ENCODE assay signal across 23 mouse cellular contexts in genomic region chr6:71390496-71390895, GRCm38 (mm10). TPM values are rescaled to one million over a fixed set of nuclear protein-coding genes. Genes with fewer than 3 reads are reported as not detected.
A peak's percentile ranks its signal among the peaks of the same experiment; 100 is the strongest.
DNase-seq lines count a peak whose midpoint lies in the region.
"Had no signal": no experiment of that assay in that cellular context is flagged by ENCODE, and none has a peak within 500 bp of the region (broad histone marks: within the 10 kb centered on the region; RNA-seq: fewer than 3 reads in every experiment).

No protein-coding gene starts in this region.

- H3K9me3 ChIP-seq in heart, embryonic 10.5 days: no peaks in the 10 kb centered on the region
- H3K9me3 ChIP-seq: forebrain, embryonic 15.5 days; hindbrain, embryonic 10.5 days; limb, embryonic 12.5 days; liver, embryonic 15.5 days; midbrain, embryonic 12.5 days; neural tube, embryonic 12.5 days had no signal

- no peaks in the 10 kb centered on the region for H3K27me3 ChIP-seq in heart, embryonic 10.5 days (ENCODE audit: insufficient read depth, poor library complexity, severe bottlenecking)
- H3K27me3 ChIP-seq: forebrain, embryonic 15.5 days; limb, embryonic 12.5 days; liver, embryonic 15.5 days; midbrain, embryonic 12.5 days; neural tube, embryonic 12.5 days; Patski had no signal

- H3K4me1 ChIP-seq in heart, embryonic 10.5 days: peaks cover 6% of the 10 kb centered on the region; the same call in 1 of the 2 replicates
- H3K4me1 ChIP-seq: forebrain, embryonic 15.5 days; hindbrain, embryonic 10.5 days; limb, embryonic 12.5 days; liver, embryonic 15.5 days; midbrain, embryonic 12.5 days; neural tube, embryonic 12.5 days had no signal

- H3K36me3 ChIP-seq in heart, embryonic 10.5 days: peaks cover 28% of the 10 kb centered on the region; the same call in 1 of the 2 replicates

- no peak overlapping the region for H3K4me3 ChIP-seq in heart, embryonic 10.5 days
- H3K4me3 ChIP-seq: forebrain, embryonic 15.5 days; hindbrain, embryonic 10.5 days; limb, embryonic 12.5 days; liver, embryonic 15.5 days; midbrain, embryonic 12.5 days; neural tube, embryonic 12.5 days had no signal

- WGBS in heart, embryonic 10.5 days: 91% methylated on average over 2 of the region's 2 CpGs

- H3K27ac ChIP-seq in heart, embryonic 10.5 days: no peak overlapping the region
- H3K27ac ChIP-seq: forebrain, embryonic 15.5 days; hindbrain, embryonic 10.5 days; limb, embryonic 12.5 days; liver, embryonic 15.5 days; midbrain, embryonic 12.5 days; neural tube, embryonic 12.5 days had no signal

- peak; percentile 21 for DNase-seq in heart, adult 11 months
- no peak for DNase-seq in heart, embryonic 10.5 days (ENCODE audit: low spot score)
- DNase-seq in kidney, postnatal 36 days: peak; percentile 27 to 30
- DNase-seq in kidney, adult 8-10 months: no peak
- DNase-seq in cerebellum, adult 11-12 months: peak; percentile 85
- DNase-seq in cerebellum, postnatal 14 days: peak; percentile 75 to 81
- no peak for DNase-seq in embryo, embryonic 10 days (ENCODE audit: low spot score)
- no peak for DNase-seq in adrenal gland, postnatal 25 days
- DNase-seq: adrenal gland, adult 8-10 months; embryo, embryonic 11 days; gastrocnemius, postnatal 36 days; kidney, postnatal 4 days; thymus, postnatal 36 days had no signal

RNA-seq across cellular contexts. Expression of gene Cd8a, which starts 17.3 kb away (rescaled TPM):
- polyA plus RNA-seq in heart, embryonic 10.5 days (2016; fragmentation: Nextera tagmentation; extraction: Ambion mirVana): 0.11 TPM in 1 of 2 replicates, not detected in the other
- total RNA-seq in adrenal gland, postnatal 25 days (2021): 0.27 TPM in 1 of 2 replicates, not detected in the other
- total RNA-seq: layer of hippocampus, postnatal 10 days had no signal
- polyA plus RNA-seq: embryonic facial prominence, embryonic 14.5 days; forebrain, embryonic 15.5 days; hindbrain, embryonic 10.5 days; intestine, embryonic 14.5 days; liver, embryonic 15.5 days; midbrain, embryonic 12.5 days; neural tube, embryonic 12.5 days; Patski had no signal

RNA-seq across cellular contexts. Expression of gene Rmnd5a, which starts 49.9 kb away (rescaled TPM):
- polyA plus RNA-seq in heart, embryonic 10.5 days (2016; fragmentation: Nextera tagmentation; extraction: Ambion mirVana): 9.7 and 11.4 TPM in 2 replicates
- 91.9 and 102 TPM in 2 replicates for total RNA-seq in adrenal gland, postnatal 25 days (2021)

Comparison
In these comparisons a context has a peak if more than half of its experiments do, and no peak if none do; other contexts are left out.
1. DNase-seq: peak in heart, adult 11 months (single experiment), kidney, postnatal 36 days (2 of 2), cerebellum, adult 11-12 months (single experiment) and cerebellum, postnatal 14 days (2 of 2); none in heart, embryonic 10.5 days (single experiment), kidney, adult 8-10 months (0 of 2), embryo, embryonic 10 days (single experiment) and adrenal gland, postnatal 25 days (single experiment).